Mouse (Mus musculus) hindbrain, embryonic 15.5 days (tissue): ENCODE data around the gene 9130008F23Rik. TPM values are rescaled to one million over a fixed set of nuclear protein-coding genes. Genes with fewer than 3 reads are reported as not detected.

ENCODE experiments used
- ATAC-seq: fragments of 200-750 bp; cut with Nextera tagmentation; 2 replicates; pipeline ENCODE4 v1.8.0; 2017; ENCODE audit warnings: low read depth, moderate number of reproducible peaks, moderate TSS enrichment; ENCODE audit not compliant: low FRiP score
- H3K27ac ChIP-seq: fragments of 300-500 bp; sonication (generic); replicated peaks from 2 replicates; pipeline ENCODE4 v1.5.1; 2015; ENCODE audit warnings: mild to moderate bottlenecking, inconsistent platforms
- H3K27me3 ChIP-seq: fragments of 300-500 bp; sonication (generic); 2 replicates; pipeline ENCODE4 v1.6.1; 2015; ENCODE audit warnings: control low read depth, inconsistent platforms
- H3K36me3 ChIP-seq: fragments of 300-500 bp; sonication (generic); 2 replicates; pipeline ENCODE4 v1.6.1; 2015; ENCODE audit warnings: control low read depth, inconsistent platforms
- H3K4me1 ChIP-seq: fragments of 300-500 bp; sonication (generic); replicated peaks from 2 replicates; pipeline ENCODE4 v1.6.1; 2015; ENCODE audit warnings: control low read depth, inconsistent platforms
- H3K4me2 ChIP-seq: fragments of 300-500 bp; sonication (generic); 2 replicates; pipeline ENCODE4 v1.6.1; 2015; ENCODE audit warnings: moderate library complexity, mild to moderate bottlenecking, inconsistent platforms
- H3K4me3 ChIP-seq: fragments of 300-500 bp; sonication (generic); 2 replicates; pipeline ENCODE4 v1.5.1; 2015; ENCODE audit warnings: mild to moderate bottlenecking, inconsistent platforms
- H3K9ac ChIP-seq: fragments of 300-500 bp; sonication (generic); 2 replicates; pipeline ENCODE4 v1.6.1; 2015; ENCODE audit warnings: inconsistent platforms
- H3K9me3 ChIP-seq: fragments of 300-500 bp; sonication (generic); 2 replicates; pipeline ENCODE4 v1.6.1; 2016; ENCODE audit warnings: control low read depth, inconsistent platforms
- WGBS: fragments of 180-500 bp; shearing (Covaris S2); methylation state at CpG from one replicate; pipeline ENCODE4 v1.1.7; 2015; 5-methylcytosine and 5-hydroxymethylcytosine counted together
- polyA plus RNA-seq: library from polyadenylated mRNA; unstranded; fragments of >200 nt; fragmentation: Nextera tagmentation; extraction: Ambion mirVana; gene quantifications from 2 replicates; pipeline ENCODE4 v1.2.1, GENCODE M21; 2015

The 9130008F23Rik gene
- 0.53 and 1.1 TPM in 2 replicates for polyA plus RNA-seq

DNA sequence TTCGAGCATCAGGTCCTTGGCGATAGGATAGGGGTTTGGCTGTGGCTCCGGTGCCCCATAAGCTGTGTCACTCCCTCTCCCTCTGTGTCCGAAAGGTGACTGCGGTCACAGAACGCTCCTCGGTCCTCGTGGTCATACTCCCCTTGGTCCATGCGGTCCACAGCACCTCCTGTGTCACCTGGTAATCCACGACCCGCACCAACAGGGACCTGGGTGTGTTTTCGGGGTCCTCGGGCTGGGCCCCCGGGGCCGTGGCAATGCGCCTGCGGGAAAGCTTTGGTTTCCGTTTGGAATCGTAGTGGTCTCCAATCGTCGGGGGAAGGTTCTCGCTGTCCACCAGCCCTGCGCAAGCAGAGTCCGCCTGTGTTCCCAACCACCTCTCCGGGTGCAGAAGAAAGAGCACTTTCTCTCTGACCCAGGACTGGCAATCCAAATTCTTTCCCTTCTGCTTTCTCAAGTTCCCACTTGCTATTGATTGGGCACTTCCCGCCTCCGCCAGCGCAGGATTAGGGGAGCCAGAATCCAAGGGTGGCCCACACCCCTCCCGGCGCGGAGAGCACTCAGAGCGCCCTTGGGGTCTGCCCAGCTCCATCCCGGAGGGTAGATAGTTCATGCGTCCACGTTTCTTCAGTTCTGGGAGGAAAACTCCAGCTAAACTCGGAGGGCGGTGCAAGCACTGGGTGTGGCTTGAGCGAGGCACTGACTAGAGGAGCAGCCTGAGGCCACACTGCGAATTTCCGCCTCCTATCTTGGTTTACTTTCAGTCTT, at the start of gene 9130008F23Rik:
Gene 9130008F23Rik, minus strand, starts transcription at position 636 of the 768 bp plus-strand sequence.
- Histone ChIP-seq H3K4me1 (peaks cover 11% of the 10 kb centered on the region), H3K4me2 (peak within 1 kb of the TSS; percentile 90), H3K4me3 (peak within 1 kb of the TSS; percentile 53), H3K9ac (peak within 1 kb of the TSS; percentile 45), H3K36me3 (no peaks in the 10 kb centered on the region), H3K27ac (no peak within 1 kb of the TSS), H3K27me3 (no peaks in the 10 kb centered on the region), H3K9me3 (no peaks in the 10 kb centered on the region)
- peak; percentile 85 for ATAC-seq
- WGBS, result under 1% methylated on average over 40 of the region's 40 CpGs

DNA sequence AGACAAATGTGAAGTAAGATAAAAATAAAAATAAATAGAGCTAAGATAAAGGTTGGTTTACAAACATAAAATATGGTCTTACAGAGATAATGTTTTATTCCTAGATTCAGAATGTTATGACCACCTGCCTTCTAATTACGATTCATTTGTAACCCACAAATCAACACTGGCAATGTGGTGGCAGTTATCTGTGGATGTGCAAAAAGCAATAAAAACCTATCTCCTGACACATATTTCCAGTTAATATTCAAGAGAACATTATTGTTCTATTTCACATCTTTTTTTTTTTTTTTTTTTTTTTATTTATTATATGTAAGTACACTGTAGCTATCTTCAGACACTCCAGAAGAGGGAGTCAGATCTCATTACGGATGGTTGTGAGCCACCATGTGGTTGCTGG, 35.1 kb upstream of the 9130008F23Rik start:
- Histone ChIP-seq H3K36me3 (no peaks in the 10 kb centered on the region), H3K4me2 (no peak overlapping the region), H3K9ac (no peak overlapping the region), H3K4me1 (no peaks in the 10 kb centered on the region), H3K27ac (no peak overlapping the region), H3K4me3 (no peak overlapping the region), H3K27me3 (no peaks in the 10 kb centered on the region), H3K9me3 (no peaks in the 10 kb centered on the region)
- no peak for ATAC-seq
- 99% methylated on average over 2 of the region's 2 CpGs for WGBS

DNA sequence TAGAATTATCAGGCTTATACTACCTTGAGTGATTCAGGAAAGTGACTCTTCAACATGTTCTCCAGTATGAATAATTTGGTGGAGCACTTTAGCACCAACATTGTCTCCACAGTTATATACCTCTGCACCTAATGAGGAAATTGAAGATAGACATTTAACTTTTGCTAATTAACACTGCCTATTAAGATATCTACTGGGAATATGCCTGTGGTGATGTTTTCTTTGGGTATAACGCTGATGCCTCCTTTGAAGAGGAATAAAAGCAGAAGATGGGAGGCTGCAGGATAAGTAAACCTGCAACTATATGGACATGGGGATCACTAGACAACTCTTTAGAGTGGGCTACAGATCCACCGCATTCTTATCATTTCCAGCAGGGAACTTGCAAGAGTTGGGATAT, 33.9 kb upstream of the 9130008F23Rik start, which contains the start of gene Glyatl3:
Gene Glyatl3, minus strand, starts transcription at position 101 of the 400 bp plus-strand sequence.
- no peaks in the 10 kb centered on the region for H3K36me3 ChIP-seq
- H3K27ac ChIP-seq, result no peak within 1 kb of the TSS
- H3K9ac ChIP-seq, result no peak within 1 kb of the TSS
- no peak within 1 kb of the TSS for H3K4me3 ChIP-seq
- no peak within 1 kb of the TSS for H3K4me2 ChIP-seq
- H3K9me3 ChIP-seq, result no peaks in the 10 kb centered on the region
- no peak for ATAC-seq
- H3K27me3 ChIP-seq, result no peaks in the 10 kb centered on the region
- WGBS, result 96% methylated on average over 2 of the region's 2 CpGs
- no peaks in the 10 kb centered on the region for H3K4me1 ChIP-seq

DNA sequence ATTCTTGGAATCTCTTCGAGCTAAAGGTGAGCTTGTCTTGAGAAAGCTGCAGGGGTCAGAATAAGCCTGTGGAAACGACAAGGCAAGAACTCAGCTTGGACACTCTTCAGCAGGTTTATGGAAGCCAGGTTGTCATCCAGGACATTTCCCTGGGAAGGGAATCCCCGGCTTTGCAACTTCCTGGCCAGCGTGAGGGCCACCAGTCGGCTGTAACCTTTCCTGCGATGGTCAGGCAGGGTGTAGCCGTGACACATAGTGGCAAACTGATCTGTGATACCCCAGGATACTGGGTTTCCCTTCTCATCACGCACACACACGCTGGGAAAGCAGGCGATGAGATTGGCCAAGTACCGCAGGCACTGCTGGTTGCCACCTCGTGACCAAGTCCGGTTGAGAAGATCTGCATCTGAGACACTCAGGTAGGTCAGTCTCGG, 24.4 kb upstream of the 9130008F23Rik start:
- peak; percentile 54; the same call in 1 of the 2 replicates for ATAC-seq
- peak overlapping the region; percentile 15; the same call in 1 of the 2 replicates for H3K4me3 ChIP-seq

DNA sequence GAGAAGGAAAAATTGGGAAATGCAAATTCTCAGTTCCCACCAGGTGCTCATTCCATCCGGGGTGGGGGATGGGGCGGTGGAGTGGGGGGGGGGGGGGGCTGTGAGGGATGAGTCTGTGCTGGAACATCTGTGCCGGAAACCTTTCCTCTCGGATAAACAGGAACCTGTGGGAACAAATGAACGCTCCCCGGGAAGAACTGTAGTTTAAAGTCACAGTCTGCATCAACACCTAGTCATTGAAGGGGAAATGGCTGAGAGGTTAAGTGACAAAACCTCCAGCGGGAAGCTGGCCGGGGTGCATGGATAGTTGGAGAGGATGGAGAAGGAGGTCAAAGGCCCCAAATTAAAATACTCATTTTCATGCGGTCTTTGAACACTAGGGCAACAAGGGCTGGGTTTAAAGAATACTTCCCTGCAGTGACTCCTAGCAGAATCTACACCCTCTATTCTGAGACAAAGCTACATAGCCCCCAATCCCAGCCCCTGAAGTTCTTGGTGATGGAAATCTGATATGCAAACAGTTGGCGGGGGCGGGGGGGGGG, 23.8 kb upstream of the 9130008F23Rik start:
- H3K9me3 ChIP-seq, result no peaks in the 10 kb centered on the region
- WGBS, result 8% methylated on average over 11 of the region's 11 CpGs
- no peak overlapping the region for H3K4me3 ChIP-seq
- ATAC-seq, result peak; percentile 45
- peak overlapping the region; percentile 46; the same call in 1 of the 2 replicates for H3K4me2 ChIP-seq
- H3K27ac ChIP-seq, result no peak overlapping the region
- H3K9ac ChIP-seq, result no peak overlapping the region
- H3K36me3 ChIP-seq, result no peaks in the 10 kb centered on the region
- H3K27me3 ChIP-seq, result no peaks in the 10 kb centered on the region
- H3K4me1 ChIP-seq, result peaks cover 7% of the 10 kb centered on the region; the same call in 1 of the 2 replicates

More for the DNA sequence above, 24.4 kb upstream of the 9130008F23Rik start:
- Histone ChIP-seq H3K4me1 (peaks cover 7% of the 10 kb centered on the region; the same call in 1 of the 2 replicates), H3K36me3 (no peaks in the 10 kb centered on the region), H3K27ac (no peak overlapping the region), H3K27me3 (no peaks in the 10 kb centered on the region), H3K9me3 (no peaks in the 10 kb centered on the region), H3K9ac (no peak overlapping the region), H3K4me2 (peak overlapping the region; percentile 46)
- WGBS, result 12% methylated on average over 13 of the region's 14 CpGs

DNA sequence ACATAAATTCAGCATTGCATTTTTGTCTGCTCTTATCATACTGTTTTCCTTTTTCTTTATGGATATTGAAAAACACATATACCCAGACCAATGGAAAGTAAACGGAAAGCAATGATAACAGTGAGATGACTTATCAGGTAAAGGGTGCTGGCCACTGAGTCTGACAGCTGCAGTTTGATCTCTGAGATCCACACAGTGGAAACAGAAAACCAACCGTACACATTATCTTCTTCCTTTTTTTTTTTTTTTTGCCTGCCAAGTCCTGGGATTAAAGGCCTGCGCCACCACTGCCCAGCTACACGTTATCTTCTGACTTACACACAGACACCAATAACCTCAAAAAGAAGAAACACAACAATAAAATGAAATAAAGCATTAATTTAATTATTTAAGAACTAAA, 23.0 kb upstream of the 9130008F23Rik start:
- Histone ChIP-seq H3K36me3 (no peaks in the 10 kb centered on the region), H3K9ac (no peak overlapping the region), H3K27ac (no peak overlapping the region), H3K27me3 (no peaks in the 10 kb centered on the region), H3K4me1 (peaks cover 7% of the 10 kb centered on the region; the same call in 1 of the 2 replicates), H3K4me2 (no peak overlapping the region), H3K9me3 (no peaks in the 10 kb centered on the region), H3K4me3 (no peak overlapping the region)
- WGBS, result 75% methylated on average over 4 of the region's 4 CpGs
- ATAC-seq, result no peak

DNA sequence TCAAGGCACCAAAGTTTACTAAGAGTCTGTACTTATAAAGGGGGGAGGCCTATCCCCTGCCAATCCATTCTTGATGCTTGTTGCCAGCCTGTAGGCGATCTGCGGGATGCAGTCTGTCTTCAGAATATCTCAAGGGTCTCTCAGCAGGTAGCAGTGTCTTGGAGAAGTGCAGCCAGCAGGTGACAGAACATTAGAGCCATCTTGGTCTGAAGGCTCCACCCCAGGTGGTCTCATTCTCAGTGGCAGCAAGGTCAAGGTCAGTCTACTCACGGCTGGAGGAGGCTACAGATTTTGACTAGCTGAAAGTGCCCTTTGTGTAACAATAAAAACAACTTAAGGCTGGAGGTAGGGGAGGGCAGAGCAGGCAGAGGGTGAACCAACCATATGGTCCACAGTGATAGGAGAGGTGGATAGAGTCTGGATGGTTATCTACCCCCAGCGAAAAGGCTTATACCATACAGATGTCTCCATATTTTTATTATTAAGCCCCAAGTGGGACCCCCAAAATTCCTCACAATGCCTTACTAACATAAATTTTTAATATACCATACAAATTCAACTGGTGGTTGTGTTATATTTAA, 19.5 kb upstream of the 9130008F23Rik start:
- Histone ChIP-seq H3K27ac (no peak overlapping the region), H3K4me1 (peaks cover 7% of the 10 kb centered on the region; the same call in 1 of the 2 replicates), H3K4me3 (no peak overlapping the region), H3K9me3 (no peaks in the 10 kb centered on the region), H3K4me2 (no peak overlapping the region), H3K27me3 (no peaks in the 10 kb centered on the region), H3K9ac (no peak overlapping the region), H3K36me3 (no peaks in the 10 kb centered on the region)
- ATAC-seq, result no peak
- 31% methylated on average over 4 of the region's 4 CpGs for whole genome bisulfite sequencing

DNA sequence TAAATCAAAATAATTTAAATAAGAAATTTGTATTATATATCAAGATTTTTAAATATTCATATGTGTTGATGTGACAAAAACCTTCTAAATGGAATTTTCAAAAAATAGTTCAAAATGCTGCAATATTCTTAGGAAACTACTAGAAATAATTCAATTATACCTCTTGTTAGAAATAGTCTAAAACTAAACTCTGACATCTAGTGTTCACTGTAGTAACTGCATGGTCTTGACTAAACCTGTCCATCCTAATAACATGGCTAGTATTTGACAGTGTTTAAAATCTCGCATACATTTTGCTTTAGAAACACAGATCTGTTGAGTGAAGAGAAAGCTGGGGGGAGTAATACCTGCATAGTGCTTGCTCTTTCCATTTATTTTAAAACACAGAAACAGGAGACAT, 16.5 kb upstream of the 9130008F23Rik start:
- no peaks in the 10 kb centered on the region for H3K4me1 ChIP-seq

DNA sequence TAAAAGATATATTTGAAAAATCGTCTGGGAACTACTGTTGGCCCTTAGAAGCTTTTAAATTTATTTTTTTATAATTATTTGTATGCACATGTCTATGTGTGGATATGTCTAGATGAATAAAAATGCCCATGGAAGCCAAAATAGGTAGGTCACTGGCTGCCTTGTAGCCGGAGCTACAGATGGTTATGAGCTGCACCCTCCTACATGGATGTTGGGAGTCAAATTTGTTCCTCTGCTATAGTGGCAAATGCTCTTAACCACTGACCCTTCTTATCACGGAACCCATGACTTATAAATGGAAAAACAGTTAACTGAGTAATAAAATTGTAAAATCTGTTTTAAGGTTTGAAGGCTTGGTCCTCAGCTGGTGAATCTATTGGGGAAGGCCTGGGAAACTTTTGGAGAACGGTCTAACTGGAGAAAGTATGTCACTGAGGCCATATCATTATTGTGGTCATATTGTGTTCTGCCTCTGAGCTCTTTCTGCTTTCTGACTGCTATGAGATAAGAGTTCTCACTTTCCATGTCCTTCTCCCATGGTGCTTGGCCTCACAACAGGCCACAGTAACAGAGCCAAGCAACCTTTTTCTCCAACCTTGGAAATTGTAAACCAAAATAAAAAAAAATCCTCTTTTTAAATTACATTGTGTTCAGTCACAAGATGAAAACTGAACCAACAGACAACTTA, 7.6 kb upstream of the 9130008F23Rik start:
- Histone ChIP-seq H3K36me3 (no peaks in the 10 kb centered on the region), H3K9me3 (no peaks in the 10 kb centered on the region), H3K4me1 (no peaks in the 10 kb centered on the region), H3K9ac (no peak overlapping the region), H3K4me3 (no peak overlapping the region), H3K27ac (no peak overlapping the region), H3K27me3 (no peaks in the 10 kb centered on the region), H3K4me2 (no peak overlapping the region)
- WGBS, result 87% methylated on average over 4 of the region's 4 CpGs
- no peak for ATAC-seq

More for the DNA sequence above, 16.5 kb upstream of the 9130008F23Rik start:
- H3K9me3 ChIP-seq, result no peaks in the 10 kb centered on the region
- no peaks in the 10 kb centered on the region for H3K36me3 ChIP-seq
- no peak overlapping the region for H3K4me2 ChIP-seq
- 73% methylated on average over 1 of the region's 1 CpGs for WGBS
- no peak overlapping the region for H3K27ac ChIP-seq
- no peak overlapping the region for H3K9ac ChIP-seq
- no peaks in the 10 kb centered on the region for H3K27me3 ChIP-seq
- ATAC-seq, result no peak
- no peak overlapping the region for H3K4me3 ChIP-seq

DNA sequence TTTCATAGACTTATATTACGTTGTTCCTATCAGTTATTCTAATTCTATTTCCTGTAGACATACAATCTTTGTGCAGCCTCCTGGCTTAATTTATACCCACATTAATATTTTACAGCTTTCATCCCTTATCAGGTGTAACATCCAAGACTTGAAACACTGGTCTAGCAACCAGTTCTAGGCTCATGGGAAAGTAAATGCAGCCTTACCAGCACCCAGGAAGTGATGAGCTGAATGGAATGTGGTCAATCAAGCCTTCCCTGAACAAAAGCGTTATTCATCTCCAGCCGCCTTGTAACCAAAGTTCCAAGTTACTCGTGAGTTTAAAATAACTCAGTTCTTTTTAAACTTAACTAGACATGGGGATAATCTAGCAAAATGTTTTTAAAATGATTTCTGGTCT, 4.8 kb upstream of the 9130008F23Rik start:
- Histone ChIP-seq H3K36me3 (no peaks in the 10 kb centered on the region), H3K4me2 (no peak overlapping the region), H3K27ac (no peak overlapping the region), H3K4me1 (peaks cover 3% of the 10 kb centered on the region; the same call in 1 of the 2 replicates), H3K9ac (no peak overlapping the region), H3K9me3 (no peaks in the 10 kb centered on the region), H3K4me3 (no peak overlapping the region), H3K27me3 (no peaks in the 10 kb centered on the region)
- no peak for ATAC-seq
- 85% methylated on average over 4 of the region's 4 CpGs for WGBS

DNA sequence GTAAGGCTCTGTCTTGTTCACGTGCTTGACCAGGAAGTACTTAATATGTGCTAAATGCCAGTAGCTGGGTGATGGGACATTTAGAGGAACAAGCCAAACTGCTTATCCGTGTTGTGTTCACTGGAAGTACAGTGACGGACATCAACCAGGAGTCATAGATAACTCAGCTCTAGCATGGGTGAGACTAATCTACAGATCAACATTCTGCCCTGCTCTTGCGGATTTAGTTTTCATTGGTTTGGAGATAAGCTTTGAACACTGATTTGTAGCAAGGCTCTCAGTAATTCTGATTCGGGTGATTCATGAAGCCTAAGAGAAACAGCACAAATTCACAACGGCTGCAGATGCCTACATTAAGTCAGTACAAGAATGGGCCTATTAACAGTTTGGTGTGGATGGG, 1.8 kb upstream of the 9130008F23Rik start:
- Histone ChIP-seq H3K4me2 (no peak overlapping the region), H3K27me3 (no peaks in the 10 kb centered on the region), H3K9ac (no peak overlapping the region), H3K27ac (no peak overlapping the region), H3K9me3 (no peaks in the 10 kb centered on the region), H3K4me3 (no peak overlapping the region), H3K36me3 (no peaks in the 10 kb centered on the region), H3K4me1 (peaks cover 11% of the 10 kb centered on the region)
- 96% methylated on average over 6 of the region's 6 CpGs for WGBS
- no peak for ATAC-seq
